Mouse (Mus musculus): ENCODE data around the gene Agbl2. TPM values are rescaled to one million over a fixed set of nuclear protein-coding genes. Genes with fewer than 3 reads are reported as not detected.
A peak's percentile ranks its signal among the peaks of the same experiment; 100 is the strongest.

The Agbl2 gene
- polyA plus RNA-seq, 1 experiment from 2014 or later = 1.1 TPM

- H3K9ac ChIP-seq (ENCODE audit: low read depth, low read length) = no peak overlapping the region
- no peaks in the 10 kb centered on the region for H3K27me3 ChIP-seq (ENCODE audit: control insufficient read depth, insufficient read depth, low read length)
- no peak for ATAC-seq (replicated peaks; ENCODE audit: insufficient number of reproducible peaks, low FRiP score, low TSS enrichment)
- no peak overlapping the region for H3K4me2 ChIP-seq
- H3K4me1 ChIP-seq (ENCODE audit: control insufficient read depth, insufficient read depth, low read length) = peaks cover 8% of the 10 kb centered on the region; the same call in 1 of the 2 replicates
- H3K36me3 ChIP-seq (ENCODE audit: control insufficient read depth, insufficient read depth, low read length) = peaks cover 24% of the 10 kb centered on the region
- no peak overlapping the region for H3K27ac ChIP-seq (ENCODE audit: low read depth, low read length)
- H3K4me3 ChIP-seq (ENCODE audit: low read depth, low read length) = no peak overlapping the region
- no peaks in the 10 kb centered on the region for H3K9me3 ChIP-seq (replicated peaks; ENCODE audit: control insufficient read depth, low read length)
Measured at GRCm38 (mm10) chr2:90864184-90864583, 81.7 kb downstream of the Agbl2 start.

- WGBS (ENCODE audit: insufficient replicate concordance) = 23% methylated on average over 3 of the region's 3 CpGs
- Histone ChIP-seq H3K4me3 (ENCODE audit: low read depth, low read length) (no peak overlapping the region), H3K27me3 (ENCODE audit: control insufficient read depth, insufficient read depth, low read length) (no peaks in the 10 kb centered on the region), H3K9ac (ENCODE audit: low read depth, low read length) (no peak overlapping the region), H3K4me2 (no peak overlapping the region), H3K27ac (ENCODE audit: low read depth, low read length) (no peak overlapping the region), H3K36me3 (ENCODE audit: control insufficient read depth, insufficient read depth, low read length) (peaks cover 18% of the 10 kb centered on the region), H3K9me3 (replicated peaks; ENCODE audit: control insufficient read depth, low read length) (no peaks in the 10 kb centered on the region), H3K4me1 (ENCODE audit: control insufficient read depth, insufficient read depth, low read length) (peaks cover 28% of the 10 kb centered on the region)
- ATAC-seq (replicated peaks; ENCODE audit: insufficient number of reproducible peaks, low FRiP score, low TSS enrichment) = peak; percentile 71; the same call in 1 of the 2 replicates
Measured at GRCm38 (mm10) chr2:90866524-90866923, 84.0 kb downstream of the Agbl2 start.

GRCm38 (mm10) chr2:90870136-90870601, 87.6 kb downstream of the Agbl2 start:
- Histone ChIP-seq H3K4me2 (peak overlapping the region; percentile 46), H3K36me3 (ENCODE audit: control insufficient read depth, insufficient read depth, low read length) (peaks cover 7% of the 10 kb centered on the region), H3K4me3 (ENCODE audit: low read depth, low read length) (no peak overlapping the region), H3K4me1 (ENCODE audit: control insufficient read depth, insufficient read depth, low read length) (peaks cover 37% of the 10 kb centered on the region), H3K27ac (ENCODE audit: low read depth, low read length) (peak overlapping the region; percentile 88), H3K9me3 (replicated peaks; ENCODE audit: control insufficient read depth, low read length) (no peaks in the 10 kb centered on the region), H3K9ac (ENCODE audit: low read depth, low read length) (peak overlapping the region; percentile 39), H3K27me3 (ENCODE audit: control insufficient read depth, insufficient read depth, low read length) (no peaks in the 10 kb centered on the region)
- ATAC-seq (replicated peaks; ENCODE audit: insufficient number of reproducible peaks, low FRiP score, low TSS enrichment) = peak; percentile 88
- WGBS (ENCODE audit: insufficient replicate concordance) = 9% methylated on average over 4 of the region's 4 CpGs

GRCm38 (mm10) chr2:90871180-90871961, 88.8 kb downstream of the Agbl2 start:
- WGBS (ENCODE audit: insufficient replicate concordance) = 59% methylated on average over 8 of the region's 8 CpGs
- Histone ChIP-seq H3K4me1 (ENCODE audit: control insufficient read depth, insufficient read depth, low read length) (peaks cover 37% of the 10 kb centered on the region), H3K27me3 (ENCODE audit: control insufficient read depth, insufficient read depth, low read length) (no peaks in the 10 kb centered on the region), H3K36me3 (ENCODE audit: control insufficient read depth, insufficient read depth, low read length) (no peaks in the 10 kb centered on the region), H3K4me3 (ENCODE audit: low read depth, low read length) (no peak overlapping the region), H3K9ac (ENCODE audit: low read depth, low read length) (peak overlapping the region; percentile 24; the same call in 1 of the 2 replicates), H3K27ac (ENCODE audit: low read depth, low read length) (peak overlapping the region; percentile 88), H3K9me3 (replicated peaks; ENCODE audit: control insufficient read depth, low read length) (no peaks in the 10 kb centered on the region), H3K4me2 (no peak overlapping the region)
- ATAC-seq (replicated peaks; ENCODE audit: insufficient number of reproducible peaks, low FRiP score, low TSS enrichment) = no peak

GRCm38 (mm10) chr2:90874025-90874424, 91.5 kb downstream of the Agbl2 start:
- Histone ChIP-seq H3K9ac (ENCODE audit: low read depth, low read length) (no peak overlapping the region), H3K36me3 (ENCODE audit: control insufficient read depth, insufficient read depth, low read length) (no peaks in the 10 kb centered on the region), H3K27me3 (ENCODE audit: control insufficient read depth, insufficient read depth, low read length) (no peaks in the 10 kb centered on the region), H3K4me1 (ENCODE audit: control insufficient read depth, insufficient read depth, low read length) (peaks cover 31% of the 10 kb centered on the region), H3K4me2 (no peak overlapping the region), H3K27ac (ENCODE audit: low read depth, low read length) (no peak overlapping the region), H3K4me3 (ENCODE audit: low read depth, low read length) (no peak overlapping the region), H3K9me3 (replicated peaks; ENCODE audit: control insufficient read depth, low read length) (no peaks in the 10 kb centered on the region)
- ATAC-seq (replicated peaks; ENCODE audit: insufficient number of reproducible peaks, low FRiP score, low TSS enrichment) = no peak
- WGBS (ENCODE audit: insufficient replicate concordance) = 87% methylated on average over 1 of the region's 1 CpGs

GRCm38 (mm10) chr2:90875239-90875638, 92.7 kb downstream of the Agbl2 start:
- no peak for ATAC-seq (replicated peaks; ENCODE audit: insufficient number of reproducible peaks, low FRiP score, low TSS enrichment)
- no peaks in the 10 kb centered on the region for H3K27me3 ChIP-seq (ENCODE audit: control insufficient read depth, insufficient read depth, low read length)
- H3K9ac ChIP-seq (ENCODE audit: low read depth, low read length) = no peak overlapping the region
- H3K4me1 ChIP-seq (ENCODE audit: control insufficient read depth, insufficient read depth, low read length) = peaks cover 34% of the 10 kb centered on the region
- no peak overlapping the region for H3K27ac ChIP-seq (ENCODE audit: low read depth, low read length)
- H3K36me3 ChIP-seq (ENCODE audit: control insufficient read depth, insufficient read depth, low read length) = no peaks in the 10 kb centered on the region
- WGBS (ENCODE audit: insufficient replicate concordance) = 65% methylated on average over 2 of the region's 2 CpGs
- H3K9me3 ChIP-seq (replicated peaks; ENCODE audit: control insufficient read depth, low read length) = no peaks in the 10 kb centered on the region
- H3K4me3 ChIP-seq (ENCODE audit: low read depth, low read length) = no peak overlapping the region
- no peak overlapping the region for H3K4me2 ChIP-seq

- H3K4me2 ChIP-seq = no peak overlapping the region
- no peak overlapping the region for H3K9ac ChIP-seq (ENCODE audit: low read depth, low read length)
- no peak overlapping the region for H3K4me3 ChIP-seq (ENCODE audit: low read depth, low read length)
- H3K9me3 ChIP-seq (replicated peaks; ENCODE audit: control insufficient read depth, low read length) = no peaks in the 10 kb centered on the region
- no peaks in the 10 kb centered on the region for H3K27me3 ChIP-seq (ENCODE audit: control insufficient read depth, insufficient read depth, low read length)
- peaks cover 12% of the 10 kb centered on the region for H3K4me1 ChIP-seq (ENCODE audit: control insufficient read depth, insufficient read depth, low read length)
- WGBS (ENCODE audit: insufficient replicate concordance) = 66% methylated on average over 4 of the region's 5 CpGs
- H3K36me3 ChIP-seq (ENCODE audit: control insufficient read depth, insufficient read depth, low read length) = no peaks in the 10 kb centered on the region
- ATAC-seq (replicated peaks; ENCODE audit: insufficient number of reproducible peaks, low FRiP score, low TSS enrichment) = no peak
- no peak overlapping the region for H3K27ac ChIP-seq (ENCODE audit: low read depth, low read length)
Measured at GRCm38 (mm10) chr2:90877584-90878259, 95.2 kb downstream of the Agbl2 start.

- Histone ChIP-seq H3K4me1 (ENCODE audit: control insufficient read depth, insufficient read depth, low read length) (peaks cover 12% of the 10 kb centered on the region), H3K9me3 (replicated peaks; ENCODE audit: control insufficient read depth, low read length) (no peaks in the 10 kb centered on the region), H3K27ac (ENCODE audit: low read depth, low read length) (no peak overlapping the region), H3K27me3 (ENCODE audit: control insufficient read depth, insufficient read depth, low read length) (no peaks in the 10 kb centered on the region; the same call in 1 of the 2 replicates), H3K4me3 (ENCODE audit: low read depth, low read length) (no peak overlapping the region), H3K4me2 (peak overlapping the region; percentile 27), H3K9ac (ENCODE audit: low read depth, low read length) (no peak overlapping the region), H3K36me3 (ENCODE audit: control insufficient read depth, insufficient read depth, low read length) (no peaks in the 10 kb centered on the region)
- no peak for ATAC-seq (replicated peaks; ENCODE audit: insufficient number of reproducible peaks, low FRiP score, low TSS enrichment)
Measured at GRCm38 (mm10) chr2:90879419-90879818, 96.9 kb downstream of the Agbl2 start.

Measured in heart, embryonic 11.5 days (tissue).